Mouse (Mus musculus): ENCODE measurements around the gene Slc25a21. TPM values are rescaled to one million over a fixed set of nuclear protein-coding genes. Genes with fewer than 3 reads are reported as not detected.

Slc25a21 gene
- polyA plus RNA-seq, 1 experiment from 2014 or later, result 25.5 TPM

DNA sequence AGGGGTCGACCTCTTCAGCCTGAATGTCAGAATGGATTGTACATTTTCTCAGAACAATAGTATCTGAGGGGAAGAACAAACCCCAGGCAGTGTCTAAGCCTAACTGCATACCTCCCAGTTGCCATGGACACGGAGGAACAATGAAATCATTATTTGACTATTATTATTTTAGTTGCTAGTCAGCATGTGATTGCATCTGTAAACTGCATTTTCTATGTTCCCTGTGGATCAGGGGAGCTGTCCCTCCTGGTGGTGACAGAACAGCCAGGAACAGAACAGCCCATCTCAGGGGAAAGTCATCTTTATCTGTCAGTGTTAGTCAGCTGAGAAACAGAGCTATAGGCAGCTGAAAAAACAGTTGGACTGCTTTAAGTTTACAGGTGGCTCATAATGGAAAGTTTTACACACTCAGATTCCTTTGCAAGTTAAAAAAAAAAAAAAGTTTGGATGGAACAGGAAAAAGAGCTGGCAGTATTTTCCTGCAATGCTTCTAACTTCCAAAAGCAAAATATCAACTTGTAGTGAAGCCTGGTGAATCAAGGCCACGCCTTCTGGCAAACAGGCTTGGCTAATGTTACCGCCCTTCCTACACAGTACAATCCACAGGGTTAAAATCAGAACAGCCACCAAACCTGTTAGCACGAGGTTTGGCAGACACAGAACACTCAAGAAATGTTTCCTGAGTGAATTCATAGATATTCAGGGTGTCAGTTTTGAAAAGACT is 17.6 kb downstream of the Slc25a21 start:
- no peaks in the 10 kb centered on the region for H3K9me3 ChIP-seq (replicated peaks)
- DNase-seq (no peak), ATAC-seq (ENCODE audit: low read depth) (no peak)
- no peaks in the 10 kb centered on the region for H3K27me3 ChIP-seq
- 48% methylated on average over 5 of the region's 5 CpGs for WGBS (ENCODE audit: insufficient replicate concordance)
- H3K27ac ChIP-seq, result no peak overlapping the region
- no peak overlapping the region for H3K4me3 ChIP-seq (replicated peaks)
- no peak overlapping the region for H3K9ac ChIP-seq
- peaks cover 3% of the 10 kb centered on the region; the same call in 1 of the 2 replicates for H3K36me3 ChIP-seq
- peaks cover 40% of the 10 kb centered on the region for H3K4me1 ChIP-seq (replicated peaks)
- no peak overlapping the region for H3K4me2 ChIP-seq

- Histone ChIP-seq H3K27ac (no peak overlapping the region), H3K4me2 (no peak overlapping the region), H3K4me1 (replicated peaks) (peaks cover 33% of the 10 kb centered on the region), H3K4me3 (replicated peaks) (no peak overlapping the region), H3K9me3 (replicated peaks) (no peaks in the 10 kb centered on the region), H3K36me3 (peaks cover 3% of the 10 kb centered on the region; the same call in 1 of the 2 replicates), H3K9ac (no peak overlapping the region), H3K27me3 (no peaks in the 10 kb centered on the region)
- DNase-seq (no peak), ATAC-seq (ENCODE audit: low read depth) (no peak)
Measured at GRCm38 (mm10) chr12:57178818-57179217, 18.5 kb downstream of the Slc25a21 start.

- ATAC-seq (ENCODE audit: low read depth), result no peak
- Histone ChIP-seq H3K9me3 (replicated peaks) (no peaks in the 10 kb centered on the region), H3K4me2 (no peak overlapping the region), H3K9ac (no peak overlapping the region), H3K36me3 (0 out of 2 replicates have a peak, but pooled peaks cover 6% of the 10 kb centered on the region), H3K4me1 (replicated peaks) (peaks cover 15% of the 10 kb centered on the region), H3K4me3 (replicated peaks) (no peak overlapping the region), H3K27me3 (no peaks in the 10 kb centered on the region), H3K27ac (no peak overlapping the region)
- no peak for DNase-seq
- 59% methylated on average over 2 of the region's 2 CpGs for WGBS (ENCODE audit: insufficient replicate concordance)
Measured at GRCm38 (mm10) chr12:57163294-57163693, 34.0 kb downstream of the Slc25a21 start.

DNA sequence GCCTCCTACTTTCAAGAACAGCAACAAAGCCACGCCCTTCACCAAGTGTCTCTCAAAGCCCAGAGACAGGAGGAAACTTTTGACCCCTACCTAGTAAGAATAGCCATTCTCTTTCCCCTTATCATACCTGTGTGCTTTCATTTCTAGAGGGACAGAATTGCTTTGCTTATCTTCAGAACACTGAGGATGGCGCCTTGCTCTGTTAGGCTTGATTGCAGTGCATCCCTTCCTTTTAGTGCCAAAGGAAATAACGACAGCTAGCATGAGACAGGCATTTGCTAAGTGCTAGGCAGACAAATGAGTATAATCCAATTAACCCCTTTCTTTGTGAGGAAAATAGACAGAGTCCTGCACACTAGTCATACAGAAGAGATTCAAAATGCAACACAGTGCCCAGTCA is 34.4 kb downstream of the Slc25a21 start:
- no peak overlapping the region for H3K4me2 ChIP-seq
- H3K27ac ChIP-seq, result no peak overlapping the region
- no peaks in the 10 kb centered on the region for H3K27me3 ChIP-seq
- H3K9me3 ChIP-seq (replicated peaks), result no peaks in the 10 kb centered on the region
- no peak for ATAC-seq (ENCODE audit: low read depth)
- WGBS (ENCODE audit: insufficient replicate concordance), result 44% methylated on average over 3 of the region's 3 CpGs
- no peak overlapping the region for H3K9ac ChIP-seq
- H3K36me3 ChIP-seq, result 0 out of 2 replicates have a peak, but pooled peaks cover 6% of the 10 kb centered on the region
- H3K4me3 ChIP-seq (replicated peaks), result no peak overlapping the region
- DNase-seq, result no peak
- H3K4me1 ChIP-seq (replicated peaks), result peaks cover 15% of the 10 kb centered on the region

- Histone ChIP-seq H3K27ac (no peak overlapping the region), H3K4me3 (replicated peaks) (no peak overlapping the region), H3K9ac (no peak overlapping the region), H3K27me3 (no peaks in the 10 kb centered on the region), H3K36me3 (0 out of 2 replicates have a peak, but pooled peaks cover 6% of the 10 kb centered on the region), H3K9me3 (replicated peaks) (no peaks in the 10 kb centered on the region), H3K4me1 (replicated peaks) (peaks cover 15% of the 10 kb centered on the region), H3K4me2 (no peak overlapping the region)
- WGBS (ENCODE audit: insufficient replicate concordance), result 61% methylated on average over 6 of the region's 6 CpGs
- no peak for ATAC-seq (ENCODE audit: low read depth)
- no peak for DNase-seq
Measured at GRCm38 (mm10) chr12:57159904-57160303, 37.4 kb downstream of the Slc25a21 start.

DNA sequence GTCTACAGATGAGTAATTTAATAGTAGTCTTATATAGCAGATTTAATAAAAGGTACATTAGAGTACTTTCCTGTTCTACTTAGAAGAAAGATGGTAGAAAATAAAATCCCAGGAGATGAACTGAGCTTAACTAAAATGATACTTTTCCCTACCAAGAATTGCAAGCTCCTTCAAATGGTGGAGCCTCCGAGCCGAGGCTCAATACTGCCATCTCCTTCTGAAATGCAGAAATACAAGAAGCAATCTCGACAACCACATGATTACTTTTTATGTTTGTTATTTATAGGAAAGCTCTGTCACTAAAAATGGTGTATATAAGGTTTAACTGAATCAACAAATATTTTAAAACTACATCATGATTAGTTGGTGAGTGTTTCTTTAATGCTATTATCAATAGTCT is 39.0 kb downstream of the Slc25a21 start:
- no peak for DNase-seq
- no peak overlapping the region for H3K27ac ChIP-seq
- no peak for ATAC-seq (ENCODE audit: low read depth)
- H3K4me2 ChIP-seq, result no peak overlapping the region
- 0 out of 2 replicates have a peak, but pooled peaks cover 6% of the 10 kb centered on the region for H3K36me3 ChIP-seq
- H3K4me3 ChIP-seq (replicated peaks), result no peak overlapping the region
- H3K9me3 ChIP-seq (replicated peaks), result no peaks in the 10 kb centered on the region
- peaks cover 12% of the 10 kb centered on the region for H3K4me1 ChIP-seq (replicated peaks)
- no peaks in the 10 kb centered on the region for H3K27me3 ChIP-seq
- WGBS (ENCODE audit: insufficient replicate concordance), result 67% methylated on average over 3 of the region's 3 CpGs
- H3K9ac ChIP-seq, result no peak overlapping the region

GRCm38 (mm10) chr12:57138937-57139336 is 58.3 kb downstream of the Slc25a21 start:
- Histone ChIP-seq H3K9me3 (replicated peaks) (no peaks in the 10 kb centered on the region), H3K4me1 (replicated peaks) (no peaks in the 10 kb centered on the region), H3K27ac (no peak overlapping the region), H3K36me3 (no peaks in the 10 kb centered on the region; the same call in 1 of the 2 replicates), H3K4me2 (no peak overlapping the region), H3K9ac (no peak overlapping the region), H3K27me3 (no peaks in the 10 kb centered on the region), H3K4me3 (replicated peaks) (no peak overlapping the region)
- WGBS (ENCODE audit: insufficient replicate concordance), result 72% methylated on average over 1 of the region's 1 CpGs
- DNase-seq (no peak), ATAC-seq (ENCODE audit: low read depth) (no peak)

- H3K9ac ChIP-seq, result no peak overlapping the region
- no peak overlapping the region for H3K4me2 ChIP-seq
- H3K36me3 ChIP-seq, result no peaks in the 10 kb centered on the region
- H3K4me3 ChIP-seq (replicated peaks), result no peak overlapping the region
- H3K27ac ChIP-seq, result no peak overlapping the region
- no peaks in the 10 kb centered on the region for H3K9me3 ChIP-seq (replicated peaks)
- no peaks in the 10 kb centered on the region for H3K27me3 ChIP-seq
- DNase-seq (no peak), ATAC-seq (ENCODE audit: low read depth) (no peak)
- no peaks in the 10 kb centered on the region for H3K4me1 ChIP-seq (replicated peaks)
- WGBS (ENCODE audit: insufficient replicate concordance), result 84% methylated on average over 2 of the region's 2 CpGs
Measured at GRCm38 (mm10) chr12:57137809-57138208, 59.5 kb downstream of the Slc25a21 start.

- no peak for DNase-seq
- no peak overlapping the region for H3K9ac ChIP-seq
- H3K36me3 ChIP-seq, result no peaks in the 10 kb centered on the region
- no peak overlapping the region for H3K27ac ChIP-seq
- no peaks in the 10 kb centered on the region for H3K4me1 ChIP-seq (replicated peaks)
- no peak overlapping the region for H3K4me3 ChIP-seq (replicated peaks)
- 63% methylated on average over 8 of the region's 8 CpGs for WGBS (ENCODE audit: insufficient replicate concordance)
- no peaks in the 10 kb centered on the region for H3K9me3 ChIP-seq (replicated peaks)
- no peak for ATAC-seq (ENCODE audit: low read depth)
- no peak overlapping the region for H3K4me2 ChIP-seq
- H3K27me3 ChIP-seq, result no peaks in the 10 kb centered on the region
Measured at GRCm38 (mm10) chr12:57118602-57119001, 78.7 kb downstream of the Slc25a21 start.

DNA sequence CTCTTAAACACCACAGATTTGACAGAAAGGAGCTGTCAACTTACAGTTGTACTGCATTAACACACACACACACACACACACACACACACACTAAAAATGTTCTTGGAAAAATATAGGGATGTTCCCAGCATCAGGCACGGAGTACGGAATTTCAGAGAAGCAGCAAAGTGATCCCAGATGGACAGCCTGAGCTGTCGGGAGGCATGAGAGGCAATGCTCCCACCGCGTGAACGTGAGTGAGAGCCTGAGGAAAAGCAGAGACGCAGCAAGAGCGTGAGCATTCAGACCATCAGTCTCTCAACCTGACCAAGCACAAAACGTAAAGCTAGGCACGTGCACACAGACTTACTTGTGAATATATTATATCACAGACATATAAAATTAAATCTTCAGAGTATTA is 81.8 kb downstream of the Slc25a21 start:
- DNase-seq (no peak), ATAC-seq (ENCODE audit: low read depth) (no peak)
- H3K27me3 ChIP-seq, result no peaks in the 10 kb centered on the region
- H3K9ac ChIP-seq, result no peak overlapping the region
- H3K4me1 ChIP-seq (replicated peaks), result no peaks in the 10 kb centered on the region
- H3K27ac ChIP-seq, result no peak overlapping the region
- H3K4me2 ChIP-seq, result no peak overlapping the region
- no peak overlapping the region for H3K4me3 ChIP-seq (replicated peaks)
- no peaks in the 10 kb centered on the region for H3K9me3 ChIP-seq (replicated peaks)
- H3K36me3 ChIP-seq, result no peaks in the 10 kb centered on the region
- 89% methylated on average over 10 of the region's 10 CpGs for WGBS (ENCODE audit: insufficient replicate concordance)

GRCm38 (mm10) chr12:57109363-57109762 is 87.9 kb downstream of the Slc25a21 start:
- ATAC-seq (ENCODE audit: low read depth), result no peak
- Histone ChIP-seq H3K4me3 (replicated peaks) (no peak overlapping the region), H3K9me3 (replicated peaks) (no peaks in the 10 kb centered on the region), H3K4me2 (no peak overlapping the region), H3K27me3 (no peaks in the 10 kb centered on the region), H3K27ac (no peak overlapping the region), H3K9ac (no peak overlapping the region), H3K4me1 (replicated peaks) (no peaks in the 10 kb centered on the region), H3K36me3 (no peaks in the 10 kb centered on the region)
- 83% methylated on average over 4 of the region's 4 CpGs for WGBS (ENCODE audit: insufficient replicate concordance)
- DNase-seq, result no peak

GRCm38 (mm10) chr12:57102322-57102721 is 95.0 kb downstream of the Slc25a21 start:
- WGBS (ENCODE audit: insufficient replicate concordance), result 92% methylated on average over 1 of the region's 1 CpGs
- H3K9me3 ChIP-seq (replicated peaks), result no peaks in the 10 kb centered on the region
- ATAC-seq (ENCODE audit: low read depth), result no peak
- no peak overlapping the region for H3K9ac ChIP-seq
- peaks cover 27% of the 10 kb centered on the region for H3K4me1 ChIP-seq (replicated peaks)
- no peak overlapping the region for H3K4me2 ChIP-seq
- no peak for DNase-seq
- H3K36me3 ChIP-seq, result no peaks in the 10 kb centered on the region
- H3K27ac ChIP-seq, result no peak overlapping the region
- no peaks in the 10 kb centered on the region for H3K27me3 ChIP-seq
- H3K4me3 ChIP-seq (replicated peaks), result no peak overlapping the region
